8 mouse cellular contexts compared by ENCODE assay signal in genomic region chr6:51129591-51129990, GRCm38 (mm10).
A peak's percentile ranks its signal among the peaks of the same experiment; 100 is the strongest.
DNase-seq lines count a peak whose midpoint lies in the region; ATAC-seq and TF ChIP-seq lines count a peak whose summit lies in the region.

No protein-coding gene starts in this region.

- no peaks in the 10 kb centered on the region for H3K36me3 ChIP-seq in liver, embryonic 12.5 days
- no peaks in the 10 kb centered on the region for H3K36me3 ChIP-seq in spleen, adult 2 months (ENCODE audit: control insufficient read depth, insufficient read depth, low read length)
- no peaks in the 10 kb centered on the region for H3K36me3 ChIP-seq in hindbrain, embryonic 14.5 days (replicated peaks; ENCODE audit: control insufficient read depth, insufficient read depth)

- no peak overlapping the region for H3K9ac ChIP-seq in liver, embryonic 12.5 days
- no peak overlapping the region for H3K9ac ChIP-seq in hindbrain, embryonic 14.5 days

- intact Hi-C loops in left cerebral cortex, adult 2 months (cut with DNase I), result no loop called here

- DNase-seq in left cerebral cortex, adult 2 months (ENCODE audit: extremely low spot score in 1 of 2, low spot score in 2 of 2), result no peak
- DNase-seq in left cerebral cortex, adult 11 months (ENCODE audit: low spot score), result no peak
- DNase-seq in spleen, adult 2 months (ENCODE audit: low read depth in 1 of 2, low spot score in 2 of 2), result peak; percentile 60 to 62
- DNase-seq in right cerebral cortex, postnatal 4 days, result no peak
- no peak for DNase-seq in embryo, embryonic 10.5 days (ENCODE audit: low spot score)
- no peak for DNase-seq in hindbrain, embryonic 14.5 days (ENCODE audit: low spot score)

- TF ChIP-seq CTCF in left cerebral cortex, adult 2 months (IDR thresholded peaks at IDR 0.05), result no peak
- no peak for TF ChIP-seq CTCF in spleen, adult 2 months (IDR thresholded peaks at IDR 0.05; ENCODE audit: extremely low read depth, insufficient read depth, insufficient read length, insufficient replicate concordance)

- TF ChIP-seq POLR2A in spleen, adult 2 months (IDR thresholded peaks at IDR 0.05; ENCODE audit: low read depth, low read length), result no peak

- no peaks in the 10 kb centered on the region for H3K27me3 ChIP-seq in liver, embryonic 12.5 days (replicated peaks)
- H3K27me3 ChIP-seq in spleen, adult 2 months (ENCODE audit: control insufficient read depth, insufficient read depth, low read length), result no peaks in the 10 kb centered on the region
- H3K27me3 ChIP-seq in hindbrain, embryonic 14.5 days (ENCODE audit: control insufficient read depth, insufficient read depth, low read length), result no peaks in the 10 kb centered on the region

- peak; percentile 88 to 93 for ATAC-seq in hematopoietic stem cell, adult 5-6 weeks (replicated peaks in 1 of 2; ENCODE audit: insufficient read depth in 1 of 2, low FRiP score in 2 of 2, low TSS enrichment in 1 of 2, low read depth in 1 of 2, poor library complexity in 2 of 2, severe bottlenecking in 2 of 2)
- no peak for ATAC-seq in liver, embryonic 12.5 days
- ATAC-seq in hindbrain, embryonic 14.5 days (ENCODE audit: low FRiP score), result no peak

- no peak overlapping the region for H3K27ac ChIP-seq in left cerebral cortex, adult 2 months
- no peak overlapping the region for H3K27ac ChIP-seq in liver, embryonic 12.5 days
- peak overlapping the region; percentile 49 for H3K27ac ChIP-seq in spleen, adult 2 months (ENCODE audit: insufficient read depth, low read length)
- H3K27ac ChIP-seq in hindbrain, embryonic 14.5 days, result no peak overlapping the region

- no peaks in the 10 kb centered on the region for H3K9me3 ChIP-seq in liver, embryonic 12.5 days (replicated peaks)
- H3K9me3 ChIP-seq in hindbrain, embryonic 14.5 days (ENCODE audit: control insufficient read depth, low read length), result no peaks in the 10 kb centered on the region

- 0 out of 2 replicates have a peak overlapping the region, but pooled peaks have one; percentile 1 for H3K4me3 ChIP-seq in left cerebral cortex, adult 2 months
- H3K4me3 ChIP-seq in liver, embryonic 12.5 days, result peak overlapping the region; percentile 38
- H3K4me3 ChIP-seq in spleen, adult 2 months (ENCODE audit: extremely low read depth, insufficient read depth, insufficient read length), result peak overlapping the region; percentile 55
- H3K4me3 ChIP-seq in hindbrain, embryonic 14.5 days (replicated peaks; ENCODE audit: low read length), result no peak overlapping the region

- peak overlapping the region; percentile 42 for H3K4me2 ChIP-seq in liver, embryonic 12.5 days
- H3K4me2 ChIP-seq in hindbrain, embryonic 14.5 days (replicated peaks), result no peak overlapping the region

- WGBS in liver, embryonic 12.5 days (ENCODE audit: insufficient replicate concordance), result 37% methylated on average over 14 of the region's 14 CpGs
- WGBS in spleen, adult 2 months, result 15% methylated on average over 14 of the region's 14 CpGs
- WGBS in hindbrain, embryonic 14.5 days, result 91% methylated on average over 14 of the region's 14 CpGs

- H3K4me1 ChIP-seq in liver, embryonic 12.5 days, result 0 out of 2 replicates have a peak, but pooled peaks cover 2% of the 10 kb centered on the region
- peaks cover 4% of the 10 kb centered on the region; the same call in 1 of the 2 replicates for H3K4me1 ChIP-seq in spleen, adult 2 months (ENCODE audit: control insufficient read depth, insufficient read depth, insufficient read length)
- no peaks in the 10 kb centered on the region for H3K4me1 ChIP-seq in hindbrain, embryonic 14.5 days (replicated peaks; ENCODE audit: control insufficient read depth, insufficient read depth, low read length)

Comparison
In these comparisons a context has a peak if more than half of its experiments do, and no peak if none do; other contexts are left out.
1. DNase-seq: peak in spleen, adult 2 months (2 of 2); none in left cerebral cortex, adult 2 months (0 of 2), left cerebral cortex, adult 11 months (single experiment), right cerebral cortex, postnatal 4 days (single experiment), embryo, embryonic 10.5 days (single experiment) and hindbrain, embryonic 14.5 days (single experiment).
2. ATAC-seq: peak in hematopoietic stem cell, adult 5-6 weeks (2 of 2); none in liver, embryonic 12.5 days (single experiment) and hindbrain, embryonic 14.5 days (single experiment).